In genomic region chr17:62880311-62881175, GRCm38 (mm10) we compare ENCODE assay signal across 8 mouse cellular contexts. TPM values are rescaled to one million over a fixed set of nuclear protein-coding genes. Genes with fewer than 3 reads are reported as not detected.
DNase-seq lines count a peak whose midpoint lies in the region; ATAC-seq and TF ChIP-seq lines count a peak whose summit lies in the region.

No protein-coding gene starts in this region.

- peak overlapping the region; percentile 96 for H3K4me2 ChIP-seq in embryonic facial prominence, embryonic 13.5 days
- H3K4me2 ChIP-seq in heart, postnatal 0 days (ENCODE audit: low read depth, low read length): peak overlapping the region; percentile 100
- H3K4me2 ChIP-seq in lung, embryonic 16.5 days (ENCODE audit: low read depth, low read length): peak overlapping the region; percentile 99

- no peaks in the 10 kb centered on the region for H3K9me3 ChIP-seq in embryonic facial prominence, embryonic 13.5 days
- no peaks in the 10 kb centered on the region for H3K9me3 ChIP-seq in heart, postnatal 0 days (replicated peaks; ENCODE audit: control insufficient read depth, low read length)
- no peaks in the 10 kb centered on the region for H3K9me3 ChIP-seq in lung, embryonic 16.5 days (ENCODE audit: control insufficient read depth, low read length)

- H3K36me3 ChIP-seq in embryonic facial prominence, embryonic 13.5 days: no peaks in the 10 kb centered on the region
- no peaks in the 10 kb centered on the region for H3K36me3 ChIP-seq in heart, postnatal 0 days (replicated peaks; ENCODE audit: control insufficient read depth, insufficient read depth, low read length)
- no peaks in the 10 kb centered on the region for H3K36me3 ChIP-seq in lung, embryonic 16.5 days (ENCODE audit: control insufficient read depth, insufficient read depth, low read length)

- H3K27ac ChIP-seq in embryonic facial prominence, embryonic 13.5 days: peak overlapping the region; percentile 98
- H3K27ac ChIP-seq in heart, postnatal 0 days (ENCODE audit: low read depth): peak overlapping the region; percentile 86
- peak overlapping the region; percentile 43 for H3K27ac ChIP-seq in lung, embryonic 16.5 days (ENCODE audit: low read length)

- DNase-seq in CD4-positive helper T cell, adult 2 months (ENCODE audit: low read depth, low spot score): peak; percentile 7
- peak; percentile 38 to 54 for DNase-seq in adrenal gland, adult 18-20 months (ENCODE audit: low spot score in 2 of 2)
- DNase-seq in heart, postnatal 0 days (ENCODE audit: low spot score): peak; percentile 31
- peak; percentile 33 to 72 for DNase-seq in kidney, postnatal 25 days
- DNase-seq in retina, postnatal 7 days (ENCODE audit: low read depth, low spot score): peak; percentile 37
- DNase-seq in c-Kit-positive CD71-positive TER-119-positive erythroid progenitor cells, embryonic 14.5 days (ENCODE audit: low spot score): no peak

- no peak for ATAC-seq in embryonic facial prominence, embryonic 13.5 days (ENCODE audit: insufficient number of reproducible peaks, insufficient read depth, low FRiP score, low TSS enrichment, low read depth)
- ATAC-seq in heart, postnatal 0 days (ENCODE audit: insufficient read depth, low read depth): peak; percentile 9
- ATAC-seq in lung, embryonic 16.5 days (ENCODE audit: low read depth): peak; percentile 13

- H3K4me1 ChIP-seq in embryonic facial prominence, embryonic 13.5 days: peaks cover 15% of the 10 kb centered on the region
- H3K4me1 ChIP-seq in heart, postnatal 0 days (ENCODE audit: control insufficient read depth, insufficient read depth): no peaks in the 10 kb centered on the region
- H3K4me1 ChIP-seq in lung, embryonic 16.5 days (replicated peaks; ENCODE audit: control insufficient read depth, insufficient read depth, low read length): peaks cover 6% of the 10 kb centered on the region

- under 1% methylated on average over 82 of the region's 82 CpGs for WGBS in embryonic facial prominence, embryonic 13.5 days
- under 1% methylated on average over 82 of the region's 82 CpGs for WGBS in heart, postnatal 0 days
- WGBS in lung, embryonic 16.5 days: under 1% methylated on average over 80 of the region's 82 CpGs

- H3K9ac ChIP-seq in embryonic facial prominence, embryonic 13.5 days: peak overlapping the region; percentile 98
- H3K9ac ChIP-seq in heart, postnatal 0 days (replicated peaks; ENCODE audit: low read depth, low read length): peak overlapping the region; percentile 83
- H3K9ac ChIP-seq in lung, embryonic 16.5 days (ENCODE audit: low read length): peak overlapping the region; percentile 79

- peak; percentile 10; the same call in 1 of the 2 replicates for TF ChIP-seq CTCF in heart, postnatal 0 days (IDR thresholded peaks at IDR 0.05; ENCODE audit: low read depth)

- no peak for TF ChIP-seq EP300 in heart, postnatal 0 days (IDR thresholded peaks at IDR 0.05; ENCODE audit: low read depth)

- H3K27me3 ChIP-seq in embryonic facial prominence, embryonic 13.5 days: no peaks in the 10 kb centered on the region
- H3K27me3 ChIP-seq in heart, postnatal 0 days (ENCODE audit: control insufficient read depth, insufficient read depth, low read length): no peaks in the 10 kb centered on the region; the same call in 1 of the 2 replicates
- peaks cover 5% of the 10 kb centered on the region; the same call in 1 of the 2 replicates for H3K27me3 ChIP-seq in lung, embryonic 16.5 days (ENCODE audit: control insufficient read depth, insufficient read depth, low read depth, low read length)

- peak overlapping the region; percentile 89 for H3K4me3 ChIP-seq in embryonic facial prominence, embryonic 13.5 days
- H3K4me3 ChIP-seq in heart, postnatal 0 days (ENCODE audit: low read depth, low read length): peak overlapping the region; percentile 91
- H3K4me3 ChIP-seq in lung, embryonic 16.5 days (ENCODE audit: low read length): peak overlapping the region; percentile 85

RNA-seq across cellular contexts. Expression of gene Efna5, which starts 0.6 kb away (rescaled TPM):
- total RNA-seq in adrenal gland, adult 18-20 months (2021): 10 to 100 TPM; 16.2 to 18.2 TPM
- 109 and 119 TPM in 2 replicates for polyA plus RNA-seq in embryonic facial prominence, embryonic 13.5 days (2015; fragmentation: Nextera tagmentation; extraction: Ambion mirVana)
- total RNA-seq in heart, postnatal 0 days (2014; rRNA removed; ENCODE audit: low replicate concordance): 3.7 and 5.4 TPM in 2 replicates
- polyA plus RNA-seq in heart, postnatal 0 days (2015; fragmentation: Nextera tagmentation; extraction: Ambion mirVana): 16.2 and 17.0 TPM in 2 replicates
- polyA plus RNA-seq in lung, embryonic 16.5 days (2015; fragmentation: Nextera tagmentation; extraction: Ambion mirVana): 10.4 and 11.5 TPM in 2 replicates

Comparison
In these comparisons a context has a peak if more than half of its experiments do, and no peak if none do; other contexts are left out.
1. H3K27ac ChIP-seq: peak in every context shown above with its lines; median percentile 98 in embryonic facial prominence, embryonic 13.5 days; 86 in heart, postnatal 0 days; 43 in lung, embryonic 16.5 days.